Mouse (Mus musculus) G1E (cell line): ENCODE measurements around the gene Arhgef10l.

Experiments
- CTCF ChIP-seq: IDR thresholded peaks from 2 replicates; pipeline ENCODE4 v1.5.1; 2012; ENCODE audit warnings: low read depth, low read length, inconsistent platforms, mixed read lengths
- GATA1 ChIP-seq: IDR thresholded peaks from 2 replicates; pipeline ENCODE4 v1.6.1; 2012; ENCODE audit warnings: borderline replicate concordance, low read length, inconsistent platforms, mixed read lengths
- POLR2AphosphoS5 ChIP-seq: IDR thresholded peaks from 2 replicates; pipeline ENCODE4 v1.6.1; 2012; ENCODE audit warnings: low read depth, low read length, inconsistent platforms; ENCODE audit not compliant: insufficient replicate concordance
- TAL1 ChIP-seq: conservative IDR thresholded peaks from 2 replicates; pipeline ENCODE4 v1.6.1; 2012; ENCODE audit warnings: low read depth, low read length, inconsistent platforms, mixed read lengths

DNA sequence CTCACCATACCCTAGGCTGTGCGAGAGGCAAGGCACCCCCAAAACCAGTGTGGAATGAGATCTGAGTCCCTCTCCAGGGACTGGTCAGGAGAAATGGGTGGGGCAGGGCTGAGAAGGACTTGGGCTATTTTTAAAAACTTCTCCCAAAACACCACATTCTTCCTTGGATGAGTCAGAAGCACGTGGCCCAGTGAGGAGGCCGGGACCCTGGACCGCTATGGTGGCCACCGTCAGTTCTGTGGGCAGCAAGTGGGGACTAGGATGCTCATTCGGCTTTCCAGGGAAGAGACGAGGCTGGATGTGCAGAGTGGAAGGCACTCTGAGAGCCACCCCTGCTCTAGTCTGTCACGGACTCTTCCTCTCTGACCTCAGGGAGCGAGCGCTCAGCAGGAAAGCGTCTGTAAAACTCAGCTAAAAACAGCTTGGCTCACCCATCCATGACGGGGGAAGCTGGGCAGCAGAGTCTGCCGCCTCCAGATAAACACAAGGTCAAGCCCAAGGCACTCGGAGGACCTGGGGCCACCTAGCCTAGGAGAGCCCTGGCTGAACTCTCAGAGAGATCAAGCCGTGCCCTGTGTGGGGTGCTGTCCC is 35.1 kb downstream of the Arhgef10l start:
- TF ChIP-seq CTCF (no peak), TAL1 (no peak), GATA1 (no peak), POLR2AphosphoS5 (no peak)
